Mouse (Mus musculus): ENCODE measurements around the gene Ppp1r8. TPM values are rescaled to one million over a fixed set of nuclear protein-coding genes. Genes with fewer than 3 reads are reported as not detected.
A peak's percentile ranks its signal among the peaks of the same experiment; 100 is the strongest.

Ppp1r8 gene
- 59.6 and 70.9 TPM in 2 replicates for total RNA-seq (2014; fragmentation: Nextera tagmentation)
- 67.6 and 85.2 TPM in 2 replicates for total RNA-seq (2017)

- peak; percentile 99 for ATAC-seq (replicated peaks; ENCODE audit: poor library complexity, severe bottlenecking)
Measured at GRCm38 (mm10) chr4:132842970-132843704, at the start of gene Ppp1r8. Gene Ppp1r8 (minus strand): TSS chr4:132843169.

- ATAC-seq (replicated peaks; ENCODE audit: poor library complexity, severe bottlenecking), result no peak
Measured at GRCm38 (mm10) chr4:132884844-132885374, 41.9 kb upstream of the Ppp1r8 start.

- peak; percentile 81 for ATAC-seq (replicated peaks; ENCODE audit: poor library complexity, severe bottlenecking)
Measured at GRCm38 (mm10) chr4:132884064-132884843, 41.3 kb upstream of the Ppp1r8 start, which contains the start of gene Stx12. Gene Stx12 (minus strand): TSS chr4:132884509.

GRCm38 (mm10) chr4:132883561-132884063, 40.6 kb upstream of the Ppp1r8 start:
- ATAC-seq (replicated peaks; ENCODE audit: poor library complexity, severe bottlenecking), result peak; percentile 79

- ATAC-seq (replicated peaks; ENCODE audit: poor library complexity, severe bottlenecking), result no peak
Measured at GRCm38 (mm10) chr4:132874363-132875097, 31.6 kb upstream of the Ppp1r8 start.

GRCm38 (mm10) chr4:132873481-132874362, 30.8 kb upstream of the Ppp1r8 start:
- ATAC-seq (replicated peaks; ENCODE audit: poor library complexity, severe bottlenecking), result no peak

- ATAC-seq (replicated peaks; ENCODE audit: poor library complexity, severe bottlenecking), result no peak
Measured at GRCm38 (mm10) chr4:132871116-132871515, 28.1 kb upstream of the Ppp1r8 start.

- no peak for ATAC-seq (replicated peaks; ENCODE audit: poor library complexity, severe bottlenecking)
Measured at GRCm38 (mm10) chr4:132864856-132865255, 21.9 kb upstream of the Ppp1r8 start.

GRCm38 (mm10) chr4:132863012-132863411, 20.0 kb upstream of the Ppp1r8 start:
- ATAC-seq (replicated peaks; ENCODE audit: poor library complexity, severe bottlenecking), result no peak

- no peak for ATAC-seq (replicated peaks; ENCODE audit: poor library complexity, severe bottlenecking)
Measured at GRCm38 (mm10) chr4:132860880-132861279, 17.9 kb upstream of the Ppp1r8 start.

- no peak for ATAC-seq (replicated peaks; ENCODE audit: poor library complexity, severe bottlenecking)
Measured at GRCm38 (mm10) chr4:132843705-132844071, 719 bp upstream of the Ppp1r8 start.

GRCm38 (mm10) chr4:132842281-132842906, 575 bp downstream of the Ppp1r8 start:
- ATAC-seq (replicated peaks; ENCODE audit: poor library complexity, severe bottlenecking), result peak; percentile 36

GRCm38 (mm10) chr4:132841493-132841892, 1.5 kb downstream of the Ppp1r8 start:
- ATAC-seq (replicated peaks; ENCODE audit: poor library complexity, severe bottlenecking), result no peak

- ATAC-seq (replicated peaks; ENCODE audit: poor library complexity, severe bottlenecking), result peak; percentile 89
Measured at GRCm38 (mm10) chr4:132823614-132824366, 19.2 kb downstream of the Ppp1r8 start.

- ATAC-seq (replicated peaks; ENCODE audit: poor library complexity, severe bottlenecking), result no peak
Measured at GRCm38 (mm10) chr4:132818442-132818841, 24.5 kb downstream of the Ppp1r8 start.

GRCm38 (mm10) chr4:132816855-132817254, 26.1 kb downstream of the Ppp1r8 start:
- ATAC-seq (replicated peaks; ENCODE audit: poor library complexity, severe bottlenecking), result peak; percentile 50; the same call in 1 of the 2 replicates

- ATAC-seq (replicated peaks; ENCODE audit: poor library complexity, severe bottlenecking), result peak; percentile 88
Measured at GRCm38 (mm10) chr4:132816404-132816803, 26.6 kb downstream of the Ppp1r8 start.

- peak; percentile 70 for ATAC-seq (replicated peaks; ENCODE audit: poor library complexity, severe bottlenecking)
Measured at GRCm38 (mm10) chr4:132809621-132810020, 33.3 kb downstream of the Ppp1r8 start.

Data from granulocyte monocyte progenitor cell, adult 5-6 weeks (primary cell).